Mouse (Mus musculus): ENCODE measurements around the gene Ccdc15. TPM values are rescaled to one million over a fixed set of nuclear protein-coding genes. Genes with fewer than 3 reads are reported as not detected.

Ccdc15 gene
- 4.8 TPM for polyA plus RNA-seq (2014; fragmentation: Illumina TruSeq; extraction: RNeasy Lipid Tissue Mini Kit (QIAGEN cat#74804); ENCODE audit: low read depth, low replicate concordance)

GRCm38 (mm10) chr9:37347988-37348642 is at the start of gene Ccdc15:
Gene Ccdc15 (minus strand): TSS chr9:37348432.

DNA sequence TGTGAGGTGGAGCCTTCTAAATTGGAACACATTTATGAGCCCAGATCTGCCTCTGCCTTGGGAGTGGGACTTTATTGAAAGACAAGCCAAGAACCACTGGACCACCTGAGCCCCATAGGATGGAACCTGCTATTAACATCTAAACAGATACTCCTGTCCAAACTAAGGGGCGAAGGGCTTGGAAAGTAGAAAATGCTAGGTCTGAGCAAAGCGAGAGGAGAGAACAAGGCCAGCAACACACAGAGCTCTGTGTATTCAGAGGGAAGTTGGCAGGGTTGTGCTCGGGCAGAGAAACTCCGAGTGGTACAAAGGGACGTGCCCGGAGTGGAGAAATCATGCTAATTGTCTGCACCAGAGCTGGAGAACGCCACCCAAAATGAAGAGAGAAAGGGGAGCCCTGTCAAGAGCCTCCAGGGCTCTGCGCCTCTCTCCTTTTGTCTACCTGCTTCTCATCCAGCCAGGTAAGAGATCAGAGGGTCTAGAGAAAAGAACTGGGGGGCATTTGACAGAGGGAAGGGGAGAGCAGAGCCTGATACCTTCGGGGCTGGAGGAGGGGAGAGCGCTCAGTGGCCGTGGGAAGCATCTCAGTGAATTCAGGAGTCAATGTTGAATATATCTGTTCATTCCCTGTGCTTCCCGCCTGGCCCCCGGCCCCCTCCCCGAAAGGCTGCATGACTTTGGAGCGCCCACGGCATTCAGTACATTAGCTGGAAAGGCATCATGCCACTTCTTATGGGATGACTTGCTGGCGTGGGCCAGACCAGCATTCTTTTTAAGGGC is 19.3 kb upstream of the Ccdc15 start, which contains the start of gene Hepacam:
TSS of gene Hepacam (plus strand) at position 51 of the 780 bp plus-strand sequence.

GRCm38 (mm10) chr9:37255149-37255888 is 92.9 kb downstream of the Ccdc15 start, which contains the start of gene Slc37a2:
Gene Slc37a2 (minus strand): TSS chr9:37255738.

Other genes with a start within 250 kb of the Ccdc15 start
- 1.7 TPM for gene Pknox2, start 201.0 kb downstream of the Ccdc15 start, polyA plus RNA-seq (2014; fragmentation: Illumina TruSeq; extraction: RNeasy Lipid Tissue Mini Kit (QIAGEN cat#74804); ENCODE audit: low read depth, low replicate concordance)
- gene Tmem218, start 140.2 kb downstream of the Ccdc15 start, polyA plus RNA-seq (2014; fragmentation: Illumina TruSeq; extraction: RNeasy Lipid Tissue Mini Kit (QIAGEN cat#74804); ENCODE audit: low read depth, low replicate concordance) = 10.4 TPM
- 1.4 TPM for gene Slc37a2, start 92.7 kb downstream of the Ccdc15 start, polyA plus RNA-seq (2014; fragmentation: Illumina TruSeq; extraction: RNeasy Lipid Tissue Mini Kit (QIAGEN cat#74804); ENCODE audit: low read depth, low replicate concordance)
- not detected for gene Hepacam, start 18.9 kb upstream of the Ccdc15 start, polyA plus RNA-seq (2014; fragmentation: Illumina TruSeq; extraction: RNeasy Lipid Tissue Mini Kit (QIAGEN cat#74804); ENCODE audit: low read depth, low replicate concordance)
- 1.3 TPM for gene Robo4, start 53.5 kb upstream of the Ccdc15 start, polyA plus RNA-seq (2014; fragmentation: Illumina TruSeq; extraction: RNeasy Lipid Tissue Mini Kit (QIAGEN cat#74804); ENCODE audit: low read depth, low replicate concordance)
- gene Robo3, start 84.8 kb upstream of the Ccdc15 start, polyA plus RNA-seq (2014; fragmentation: Illumina TruSeq; extraction: RNeasy Lipid Tissue Mini Kit (QIAGEN cat#74804); ENCODE audit: low read depth, low replicate concordance) = 0.44 TPM
- 25.3 TPM for gene Msantd2, start 140.9 kb upstream of the Ccdc15 start, polyA plus RNA-seq (2014; fragmentation: Illumina TruSeq; extraction: RNeasy Lipid Tissue Mini Kit (QIAGEN cat#74804); ENCODE audit: low read depth, low replicate concordance)
- gene Esam, start 179.6 kb upstream of the Ccdc15 start, polyA plus RNA-seq (2014; fragmentation: Illumina TruSeq; extraction: RNeasy Lipid Tissue Mini Kit (QIAGEN cat#74804); ENCODE audit: low read depth, low replicate concordance) = 8.1 TPM
- gene Vsig2, start 190.8 kb upstream of the Ccdc15 start, polyA plus RNA-seq (2014; fragmentation: Illumina TruSeq; extraction: RNeasy Lipid Tissue Mini Kit (QIAGEN cat#74804); ENCODE audit: low read depth, low replicate concordance) = 0.81 TPM
- 0.32 TPM for gene Nrgn, start 204.5 kb upstream of the Ccdc15 start, polyA plus RNA-seq (2014; fragmentation: Illumina TruSeq; extraction: RNeasy Lipid Tissue Mini Kit (QIAGEN cat#74804); ENCODE audit: low read depth, low replicate concordance)
- gene Siae, start 207.3 kb upstream of the Ccdc15 start, polyA plus RNA-seq (2014; fragmentation: Illumina TruSeq; extraction: RNeasy Lipid Tissue Mini Kit (QIAGEN cat#74804); ENCODE audit: low read depth, low replicate concordance) = 36.8 TPM